Mouse (Mus musculus) kidney, adult 2 months (tissue): ENCODE data around the gene Cryzl1.

Experiments
- CTCF ChIP-seq: fragments of 200-500 bp; conservative IDR thresholded peaks from 2 replicates; pipeline ENCODE4 v1.5.1; 2011; ENCODE audit warnings: low read depth, mild to moderate bottlenecking, control low read depth, low read length, moderate library complexity, mixed read lengths; ENCODE audit not compliant: insufficient read depth, insufficient read length
- POLR2A ChIP-seq: fragments of 200-500 bp; IDR thresholded peaks from one replicate; pipeline ENCODE4 v1.6.1; 2011; ENCODE audit warnings: low read depth, low read length, control low read depth

GRCm38 (mm10) chr16:91740918-91741255 is 12.1 kb upstream of the Cryzl1 start:
- TF ChIP-seq CTCF = no peak
- TF ChIP-seq POLR2A = no peak
